Mouse (Mus musculus) bone marrow macrophage, adult 2 months (primary cell): ENCODE results near the gene Tspan9.

Source experiments
- CTCF ChIP-seq: IDR thresholded peaks from 2 replicates; pipeline ENCODE4 v1.5.1; 2012; ENCODE audit warnings: low read depth, mild to moderate bottlenecking, low read length, moderate library complexity
- POLR2A ChIP-seq: IDR thresholded peaks from 2 replicates; pipeline ENCODE4 v1.6.1; 2012; ENCODE audit warnings: mild to moderate bottlenecking, low read depth, low read length, borderline replicate concordance

DNA sequence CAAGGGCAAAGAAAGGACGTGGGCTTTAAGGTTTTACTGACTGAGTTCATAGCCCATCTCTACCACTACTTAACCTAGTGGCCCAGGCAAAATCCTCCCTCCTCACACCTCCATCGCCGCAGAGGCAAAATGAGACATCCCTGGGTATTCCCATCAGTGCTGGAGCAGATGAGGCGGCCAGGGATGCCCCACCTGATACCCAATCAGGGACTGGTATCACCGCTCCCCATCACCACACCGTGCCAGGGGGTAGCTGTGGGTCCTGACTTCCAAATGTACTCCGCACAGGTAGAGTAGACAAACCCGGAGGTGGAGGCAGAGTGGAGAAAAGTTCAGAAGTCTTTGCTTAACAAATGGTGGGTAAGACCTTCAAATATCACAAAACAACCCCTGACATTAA is 117.4 kb downstream of the Tspan9 start:
- TF ChIP-seq CTCF = no peak
- TF ChIP-seq POLR2A = no peak
